Mouse (Mus musculus) forebrain, embryonic 16.5 days (tissue): ENCODE measurements around the gene Olfr1385. TPM values are rescaled to one million over a fixed set of nuclear protein-coding genes. Genes with fewer than 3 reads are reported as not detected.
"Not testable (repeated sequence)": the region's sequence is repeated elsewhere in the genome, so short reads cannot be mapped to it uniquely, and the experiment has no call there.

ENCODE experiments used
- ATAC-seq: fragments of 200-750 bp; cut with Nextera tagmentation; 2 replicates; pipeline ENCODE4 v1.8.0; 2017; ENCODE audit warnings: mild to moderate bottlenecking, moderate library complexity
- H3K27ac ChIP-seq: fragments of 300-500 bp; sonication (generic); 2 replicates; pipeline ENCODE4 v1.5.1; 2014; ENCODE audit warnings: low read length, control low read depth
- H3K27me3 ChIP-seq: fragments of 300-500 bp; sonication (generic); replicated peaks from 2 replicates; pipeline ENCODE4 v1.6.1; 2014; ENCODE audit warnings: low read length; ENCODE audit not compliant: control insufficient read depth, insufficient read depth
- H3K36me3 ChIP-seq: fragments of 300-500 bp; sonication (generic); 2 replicates; pipeline ENCODE4 v1.6.1; 2014; ENCODE audit not compliant: control insufficient read depth, insufficient read depth
- H3K4me1 ChIP-seq: fragments of 300-500 bp; sonication (generic); replicated peaks from 2 replicates; pipeline ENCODE4 v1.6.1; 2014; ENCODE audit warnings: low read length; ENCODE audit not compliant: control insufficient read depth, insufficient read depth
- H3K4me2 ChIP-seq: fragments of 300-500 bp; sonication (generic); 2 replicates; pipeline ENCODE4 v1.6.1; 2014; ENCODE audit warnings: mild to moderate bottlenecking, low read length, control low read depth
- H3K4me3 ChIP-seq: fragments of 300-500 bp; sonication (generic); replicated peaks from 2 replicates; pipeline ENCODE4 v1.5.1; 2014; ENCODE audit warnings: mild to moderate bottlenecking, low read length, control low read depth
- H3K9ac ChIP-seq: fragments of 300-500 bp; sonication (generic); replicated peaks from 2 replicates; pipeline ENCODE4 v1.6.1; 2014; ENCODE audit warnings: low read depth, low read length, control low read depth
- H3K9me3 ChIP-seq: fragments of 300-500 bp; sonication (generic); 2 replicates; pipeline ENCODE4 v1.6.1; 2016; ENCODE audit warnings: low read length; ENCODE audit not compliant: control insufficient read depth
- whole genome bisulfite sequencing: fragments of 180-500 bp; shearing (Covaris S2); extraction: QIAGEN DNeasy Blood & Tissue Kit; methylation state at CpG from one replicate; pipeline ENCODE4 v1.1.7; 2014; 5-methylcytosine and 5-hydroxymethylcytosine counted together
- polyA plus RNA-seq: library from polyadenylated mRNA; unstranded; fragments of >200 nt; fragmentation: Nextera tagmentation; extraction: Ambion mirVana; gene quantifications from 2 replicates; pipeline ENCODE4 v1.2.1, GENCODE M21; 2015

Olfr1385 gene
- not detected in 2 replicates for polyA plus RNA-seq

GRCm38 (mm10) chr11:49488770-49489169, at the start of gene Olfr1385:
Olfr1385 (plus strand) TSS chr11:49489070.
- not testable (repeated sequence) for H3K9me3 ChIP-seq, H3K9ac ChIP-seq, H3K4me2 ChIP-seq, H3K27me3 ChIP-seq, H3K4me3 ChIP-seq, ATAC-seq, H3K27ac ChIP-seq, H3K36me3 ChIP-seq, H3K4me1 ChIP-seq
- WGBS: 70% methylated on average over 1 of the region's 1 CpGs

GRCm38 (mm10) chr11:49455043-49455442, 33.8 kb upstream of the Olfr1385 start, which contains the start of gene Olfr1387:
Olfr1387 (plus strand) TSS chr11:49455343.
- Histone ChIP-seq H3K4me3 (no peak within 1 kb of the TSS), H3K4me2 (no peak within 1 kb of the TSS), H3K4me1 (no peaks in the 10 kb centered on the region), H3K9me3 (no peaks in the 10 kb centered on the region), H3K36me3 (no peaks in the 10 kb centered on the region), H3K27me3 (no peaks in the 10 kb centered on the region), H3K9ac (no peak within 1 kb of the TSS), H3K27ac (no peak within 1 kb of the TSS)
- 81% methylated on average over 1 of the region's 1 CpGs for WGBS
- no peak for ATAC-seq

- H3K4me2 ChIP-seq, H3K4me1 ChIP-seq, H3K9me3 ChIP-seq, ATAC-seq, H3K36me3 ChIP-seq, H3K4me3 ChIP-seq, H3K9ac ChIP-seq, H3K27ac ChIP-seq, H3K27me3 ChIP-seq: not testable (repeated sequence)
- 80% methylated on average over 2 of the region's 3 CpGs for WGBS
Observed at GRCm38 (mm10) chr11:49464746-49465145, 24.1 kb upstream of the Olfr1385 start, which contains the start of gene Olfr1386. Olfr1386 (plus strand) TSS chr11:49465046.

GRCm38 (mm10) chr11:49485973-49486372, 2.9 kb upstream of the Olfr1385 start:
- H3K4me1 ChIP-seq: no peaks in the 10 kb centered on the region
- H3K4me3 ChIP-seq: no peak overlapping the region
- no peaks in the 10 kb centered on the region for H3K36me3 ChIP-seq
- H3K9ac ChIP-seq: no peak overlapping the region
- 76% methylated on average over 4 of the region's 4 CpGs for WGBS
- H3K27ac ChIP-seq: no peak overlapping the region
- H3K4me2 ChIP-seq: no peak overlapping the region
- H3K27me3 ChIP-seq: no peaks in the 10 kb centered on the region
- ATAC-seq: no peak
- no peaks in the 10 kb centered on the region for H3K9me3 ChIP-seq

- no peak overlapping the region for H3K4me3 ChIP-seq
Observed at GRCm38 (mm10) chr11:49518086-49518485, 29.2 kb downstream of the Olfr1385 start.

GRCm38 (mm10) chr11:49519348-49519747, 30.5 kb downstream of the Olfr1385 start, which contains the start of gene Olfr1383:
Olfr1383 (plus strand) TSS chr11:49519648.
- Histone ChIP-seq H3K36me3 (no peaks in the 10 kb centered on the region), H3K4me2 (no peak within 1 kb of the TSS), H3K27me3 (no peaks in the 10 kb centered on the region), H3K27ac (no peak within 1 kb of the TSS), H3K9ac (no peak within 1 kb of the TSS), H3K4me1 (no peaks in the 10 kb centered on the region), H3K4me3 (no peak within 1 kb of the TSS), H3K9me3 (no peaks in the 10 kb centered on the region)
- no peak for ATAC-seq

More at GRCm38 (mm10) chr11:49518086-49518485, 29.2 kb downstream of the Olfr1385 start:
- WGBS: 76% methylated on average over 5 of the region's 5 CpGs
- H3K36me3 ChIP-seq: no peaks in the 10 kb centered on the region
- no peaks in the 10 kb centered on the region for H3K9me3 ChIP-seq
- H3K4me1 ChIP-seq: no peaks in the 10 kb centered on the region
- no peak overlapping the region for H3K4me2 ChIP-seq
- H3K27me3 ChIP-seq: no peaks in the 10 kb centered on the region
- H3K27ac ChIP-seq: no peak overlapping the region
- no peak for ATAC-seq
- H3K9ac ChIP-seq: no peak overlapping the region

- Histone ChIP-seq H3K4me2 (no peak within 1 kb of the TSS), H3K27me3 (no peaks in the 10 kb centered on the region), H3K9ac (no peak within 1 kb of the TSS), H3K9me3 (no peaks in the 10 kb centered on the region), H3K4me1 (no peaks in the 10 kb centered on the region), H3K36me3 (no peaks in the 10 kb centered on the region), H3K27ac (no peak within 1 kb of the TSS), H3K4me3 (no peak within 1 kb of the TSS)
- WGBS: 79% methylated on average over 3 of the region's 3 CpGs
- no peak for ATAC-seq
Observed at GRCm38 (mm10) chr11:49527947-49528346, 39.1 kb downstream of the Olfr1385 start, which contains the start of gene Olfr1382. Olfr1382 (plus strand) TSS chr11:49528247.

GRCm38 (mm10) chr11:49532761-49533160, 43.9 kb downstream of the Olfr1385 start:
- Histone ChIP-seq H3K27ac (no peak overlapping the region), H3K9me3 (no peaks in the 10 kb centered on the region), H3K36me3 (no peaks in the 10 kb centered on the region), H3K4me2 (no peak overlapping the region), H3K9ac (no peak overlapping the region), H3K4me1 (no peaks in the 10 kb centered on the region), H3K27me3 (no peaks in the 10 kb centered on the region), H3K4me3 (no peak overlapping the region)
- ATAC-seq: no peak

GRCm38 (mm10) chr11:49536631-49537030, 47.8 kb downstream of the Olfr1385 start:
- H3K27me3 ChIP-seq, H3K27ac ChIP-seq, H3K4me2 ChIP-seq, ATAC-seq, H3K9me3 ChIP-seq, H3K4me1 ChIP-seq, H3K9ac ChIP-seq, H3K4me3 ChIP-seq, H3K36me3 ChIP-seq: not testable (repeated sequence)
- WGBS: 90% methylated on average over 2 of the region's 2 CpGs

GRCm38 (mm10) chr11:49543149-49543548, 54.3 kb downstream of the Olfr1385 start, which contains the start of gene Olfr1381:
Olfr1381 (plus strand) TSS chr11:49543449.
- H3K4me3 ChIP-seq, H3K9ac ChIP-seq, H3K4me2 ChIP-seq, H3K36me3 ChIP-seq, H3K4me1 ChIP-seq, ATAC-seq, H3K9me3 ChIP-seq, H3K27ac ChIP-seq, H3K27me3 ChIP-seq: not testable (repeated sequence)
- WGBS: 58% methylated on average over 3 of the region's 3 CpGs
